Mouse (Mus musculus) midbrain, embryonic 12.5 days (tissue): ENCODE results near the gene Gm572. TPM values are rescaled to one million over a fixed set of nuclear protein-coding genes. Genes with fewer than 3 reads are reported as not detected.

Experiments used
- ATAC-seq: fragments of 200-750 bp; cut with Nextera tagmentation; 2 replicates; pipeline ENCODE4 v1.8.0; 2017; ENCODE audit warnings: low read depth, moderate TSS enrichment, moderate library complexity; ENCODE audit not compliant: low FRiP score
- H3K27ac ChIP-seq: fragments of 300-500 bp; sonication (generic); replicated peaks from 2 replicates; pipeline ENCODE4 v1.5.1; 2016; ENCODE audit warnings: mild to moderate bottlenecking
- H3K27me3 ChIP-seq: fragments of 300-500 bp; sonication (generic); 2 replicates; pipeline ENCODE4 v1.6.1; 2016; ENCODE audit warnings: mild to moderate bottlenecking
- H3K36me3 ChIP-seq: fragments of 300-500 bp; sonication (generic); 2 replicates; pipeline ENCODE4 v1.6.1; 2016
- H3K4me1 ChIP-seq: fragments of 300-500 bp; sonication (generic); 2 replicates; pipeline ENCODE4 v1.6.1; 2016
- H3K4me2 ChIP-seq: fragments of 300-500 bp; sonication (generic); replicated peaks from 2 replicates; pipeline ENCODE4 v1.6.1; 2016; ENCODE audit warnings: mild to moderate bottlenecking, moderate library complexity
- H3K4me3 ChIP-seq: fragments of 300-500 bp; sonication (generic); 2 replicates; pipeline ENCODE4 v1.5.1; 2016; ENCODE audit warnings: mild to moderate bottlenecking
- H3K9ac ChIP-seq: fragments of 300-500 bp; sonication (generic); replicated peaks from 2 replicates; pipeline ENCODE4 v1.6.1; 2016; ENCODE audit warnings: mild to moderate bottlenecking, moderate library complexity
- H3K9me3 ChIP-seq: fragments of 300-500 bp; sonication (generic); 2 replicates; pipeline ENCODE4 v1.6.1; 2016; ENCODE audit warnings: mild to moderate bottlenecking
- WGBS: fragments of 180-500 bp; shearing (Covaris S2); methylation state at CpG from one replicate; pipeline ENCODE4 v1.1.7; 2016; 5-methylcytosine and 5-hydroxymethylcytosine counted together
- polyA plus RNA-seq: library from polyadenylated mRNA; unstranded; fragments of >200 nt; fragmentation: Nextera tagmentation; extraction: Ambion mirVana; gene quantifications from 2 replicates; pipeline ENCODE4 v1.2.1, GENCODE M21; 2016

Gene Gm572
- polyA plus RNA-seq, 1 experiment from 2014 or later: not detected

DNA sequence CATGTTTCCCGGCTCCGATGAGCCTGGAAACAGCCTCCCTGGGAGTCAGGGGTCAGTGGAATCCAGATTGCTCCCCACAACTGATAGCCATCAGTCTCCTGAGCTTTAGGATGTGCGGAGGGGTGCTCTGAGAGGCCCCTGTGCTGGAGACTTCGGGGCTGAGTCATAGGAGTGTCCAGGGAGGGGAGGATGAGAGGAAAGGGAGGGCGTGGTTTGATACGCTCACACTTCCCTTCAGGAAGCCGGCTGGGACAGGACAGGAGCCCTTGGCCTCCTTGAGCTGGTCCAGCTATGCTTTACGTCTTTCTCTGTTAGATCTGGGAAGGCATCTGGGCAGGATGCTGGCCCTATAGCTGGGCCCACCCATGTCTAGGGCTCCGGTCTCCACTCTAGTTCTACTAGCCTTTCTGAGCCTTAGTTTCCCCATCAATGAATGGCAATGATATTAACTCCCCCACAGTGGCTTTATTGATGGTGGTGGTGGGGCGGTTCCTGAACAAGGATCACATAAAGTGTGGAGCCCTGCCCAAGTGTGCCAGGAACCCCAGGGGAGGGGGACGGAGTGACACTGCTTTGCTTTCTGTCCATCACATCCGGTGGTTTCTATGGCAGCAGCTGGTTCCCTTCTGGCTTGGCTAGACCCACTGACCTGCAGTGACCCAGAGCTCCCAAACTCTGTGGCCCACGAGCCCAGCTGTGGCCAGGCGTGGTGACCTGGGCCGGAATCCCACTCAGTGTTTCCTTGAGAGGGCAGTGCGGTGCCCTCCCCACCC lies 33.3 kb downstream of the Gm572 start:
- ATAC-seq: no peak
- no peak overlapping the region for H3K4me2 ChIP-seq
- 0 out of 2 replicates have a peak, but pooled peaks cover 8% of the 10 kb centered on the region for H3K27me3 ChIP-seq
- 51% methylated on average over 15 of the region's 16 CpGs for WGBS
- no peaks in the 10 kb centered on the region for H3K9me3 ChIP-seq
- no peak overlapping the region for H3K27ac ChIP-seq
- no peak overlapping the region for H3K4me3 ChIP-seq
- H3K4me1 ChIP-seq: peaks cover 11% of the 10 kb centered on the region
- no peak overlapping the region for H3K9ac ChIP-seq
- no peaks in the 10 kb centered on the region for H3K36me3 ChIP-seq

GRCm38 (mm10) chr4:148676961-148677637 lies 34.0 kb downstream of the Gm572 start:
- Histone ChIP-seq H3K27ac (no peak overlapping the region), H3K27me3 (0 out of 2 replicates have a peak, but pooled peaks cover 8% of the 10 kb centered on the region), H3K36me3 (no peaks in the 10 kb centered on the region), H3K9me3 (no peaks in the 10 kb centered on the region), H3K4me1 (peaks cover 11% of the 10 kb centered on the region), H3K4me3 (no peak overlapping the region), H3K9ac (no peak overlapping the region), H3K4me2 (no peak overlapping the region)
- ATAC-seq: no peak
- WGBS: 53% methylated on average over 19 of the region's 20 CpGs

- H3K27ac ChIP-seq: no peak overlapping the region
- ATAC-seq: no peak
- H3K4me1 ChIP-seq: peaks cover 11% of the 10 kb centered on the region
- H3K9ac ChIP-seq: no peak overlapping the region
- 90% methylated on average over 7 of the region's 7 CpGs for WGBS
- H3K36me3 ChIP-seq: no peaks in the 10 kb centered on the region
- no peaks in the 10 kb centered on the region for H3K9me3 ChIP-seq
- peaks cover 14% of the 10 kb centered on the region; the same call in 1 of the 2 replicates for H3K27me3 ChIP-seq
- H3K4me3 ChIP-seq: no peak overlapping the region
- H3K4me2 ChIP-seq: no peak overlapping the region
These were observed 35.0 kb downstream of the Gm572 start for GRCm38 (mm10) chr4:148678105-148678504.

DNA sequence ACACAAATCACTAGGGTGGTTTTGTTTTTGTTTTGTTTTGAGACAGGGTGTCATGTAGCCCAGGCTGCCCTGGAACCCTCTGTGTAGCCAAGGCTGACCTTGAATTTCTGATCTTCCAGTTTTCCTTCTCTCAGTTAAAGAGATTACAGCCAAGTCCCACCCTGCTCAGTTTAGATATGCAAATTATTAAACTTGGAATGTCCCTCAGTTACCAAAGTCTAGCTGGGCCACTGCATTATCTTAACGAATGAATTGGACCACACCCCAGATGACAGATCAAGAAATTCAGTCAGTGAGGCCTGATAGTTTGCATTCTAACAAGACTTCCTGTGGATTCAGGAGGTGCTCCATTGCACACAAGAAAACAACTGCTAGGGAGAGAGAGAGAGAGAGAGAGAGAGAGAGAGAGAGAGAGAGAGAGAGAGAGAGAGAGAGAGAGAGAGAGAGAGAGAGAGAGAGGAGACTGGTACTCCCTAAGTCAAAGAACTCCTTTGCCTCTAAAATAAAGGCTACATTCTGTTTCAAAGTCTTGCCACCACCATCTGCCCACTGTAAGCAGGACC lies 37.5 kb downstream of the Gm572 start:
- Histone ChIP-seq H3K36me3 (no peaks in the 10 kb centered on the region), H3K27ac (no peak overlapping the region), H3K9me3 (no peaks in the 10 kb centered on the region), H3K4me3 (no peak overlapping the region), H3K9ac (no peak overlapping the region), H3K4me1 (peaks cover 11% of the 10 kb centered on the region), H3K4me2 (no peak overlapping the region), H3K27me3 (peaks cover 30% of the 10 kb centered on the region)
- WGBS: 76% methylated on average over 1 of the region's 1 CpGs
- ATAC-seq: no peak

DNA sequence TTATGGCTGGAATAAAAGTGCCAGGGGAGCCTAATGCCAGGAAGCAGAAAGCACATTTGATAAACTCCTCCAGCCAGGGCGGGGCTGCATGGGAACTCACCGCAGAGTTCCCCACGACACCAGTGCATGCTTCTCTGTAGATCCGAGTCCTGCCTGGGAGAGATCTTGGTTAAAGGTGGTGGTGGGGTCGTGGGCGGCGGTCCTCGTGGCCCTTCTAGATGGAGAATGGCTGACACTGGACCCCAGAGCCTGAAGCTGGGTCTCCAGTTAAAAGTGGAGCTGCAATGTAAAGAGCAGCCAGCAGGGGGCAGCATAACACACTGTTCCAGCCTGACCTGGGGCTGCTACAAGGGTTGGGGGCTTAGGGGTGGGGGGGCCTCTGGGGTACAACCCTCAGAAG lies 38.3 kb downstream of the Gm572 start:
- Histone ChIP-seq H3K27ac (no peak overlapping the region), H3K9me3 (no peaks in the 10 kb centered on the region), H3K9ac (no peak overlapping the region), H3K36me3 (no peaks in the 10 kb centered on the region), H3K4me1 (peaks cover 14% of the 10 kb centered on the region), H3K4me3 (no peak overlapping the region), H3K27me3 (peaks cover 27% of the 10 kb centered on the region), H3K4me2 (no peak overlapping the region)
- no peak for ATAC-seq
- 18% methylated on average over 8 of the region's 8 CpGs for whole genome bisulfite sequencing

DNA sequence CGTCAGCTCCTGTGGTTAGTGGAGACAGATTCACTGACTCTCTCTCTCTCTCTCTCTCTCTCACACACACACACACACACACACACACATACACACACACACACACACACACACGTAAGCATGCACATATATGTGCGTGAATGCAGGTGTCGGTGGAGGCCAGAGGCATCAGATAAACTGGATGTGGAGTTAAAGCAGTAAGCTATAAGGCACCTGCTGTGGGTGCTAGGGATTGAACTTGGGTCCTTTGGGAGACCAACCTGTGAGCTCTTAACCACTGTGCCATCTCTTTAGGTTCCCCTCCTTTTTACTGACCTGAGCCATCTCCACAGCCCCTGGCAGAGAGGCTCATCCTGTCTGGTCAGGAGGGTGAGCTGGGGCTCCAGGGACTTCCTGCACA lies 39.8 kb downstream of the Gm572 start:
- ATAC-seq: no peak
- H3K4me2 ChIP-seq: no peak overlapping the region
- 94% methylated on average over 4 of the region's 4 CpGs for WGBS
- H3K4me1 ChIP-seq: peaks cover 10% of the 10 kb centered on the region; the same call in 1 of the 2 replicates
- H3K9me3 ChIP-seq: no peaks in the 10 kb centered on the region
- H3K9ac ChIP-seq: no peak overlapping the region
- no peak overlapping the region for H3K4me3 ChIP-seq
- no peak overlapping the region for H3K27ac ChIP-seq
- peaks cover 31% of the 10 kb centered on the region for H3K27me3 ChIP-seq
- H3K36me3 ChIP-seq: no peaks in the 10 kb centered on the region

DNA sequence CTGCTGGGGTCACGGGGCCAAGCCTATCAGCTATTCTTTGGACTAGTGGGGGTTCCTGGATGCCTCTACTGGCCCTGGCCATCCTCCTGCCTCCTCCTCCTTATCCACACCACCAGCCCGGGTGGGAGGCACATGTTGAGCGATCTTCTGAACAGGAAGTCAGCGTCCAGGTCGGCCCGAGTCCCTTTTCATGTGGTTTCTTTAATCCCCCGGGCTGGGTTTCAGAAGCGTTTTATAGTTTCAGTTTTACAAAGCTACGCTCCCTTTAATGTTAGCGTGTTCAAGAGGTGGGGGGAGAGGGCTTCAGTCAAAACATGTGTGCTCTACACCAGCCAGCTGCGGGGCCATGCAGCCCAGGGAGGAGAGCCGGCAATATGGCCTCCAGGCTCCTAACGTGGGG lies 40.4 kb downstream of the Gm572 start:
- ATAC-seq: no peak
- no peak overlapping the region for H3K4me2 ChIP-seq
- H3K9me3 ChIP-seq: no peaks in the 10 kb centered on the region
- H3K9ac ChIP-seq: no peak overlapping the region
- peaks cover 36% of the 10 kb centered on the region for H3K27me3 ChIP-seq
- WGBS: 73% methylated on average over 13 of the region's 13 CpGs
- H3K36me3 ChIP-seq: no peaks in the 10 kb centered on the region
- no peak overlapping the region for H3K4me3 ChIP-seq
- H3K4me1 ChIP-seq: peaks cover 10% of the 10 kb centered on the region; the same call in 1 of the 2 replicates
- H3K27ac ChIP-seq: no peak overlapping the region

DNA sequence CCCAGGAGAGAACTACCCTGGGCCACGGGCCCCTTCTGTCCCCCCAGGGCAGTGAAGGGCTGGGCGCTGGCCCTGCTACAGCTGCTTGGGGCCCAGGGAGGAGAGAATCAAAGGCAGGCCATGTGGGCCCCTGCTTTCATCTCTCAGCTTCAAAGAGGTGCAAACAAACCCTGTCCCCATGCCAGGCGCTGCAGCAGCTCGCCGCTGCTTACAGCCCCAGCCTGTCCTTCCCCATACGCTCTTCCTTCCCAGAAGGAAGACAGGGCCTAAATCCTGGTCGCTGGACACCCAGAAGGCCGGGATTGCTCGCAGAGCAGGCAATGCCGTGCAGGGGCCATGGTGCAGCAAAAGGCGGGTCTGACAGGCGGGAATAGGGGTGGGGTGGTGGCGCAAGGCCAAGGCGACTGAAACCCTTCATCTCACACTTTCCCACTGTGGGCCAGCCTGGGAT lies 43.4 kb downstream of the Gm572 start:
- ATAC-seq: no peak
- Histone ChIP-seq H3K36me3 (no peaks in the 10 kb centered on the region), H3K4me1 (peaks cover 10% of the 10 kb centered on the region; the same call in 1 of the 2 replicates), H3K9me3 (no peaks in the 10 kb centered on the region), H3K27me3 (peaks cover 36% of the 10 kb centered on the region), H3K4me3 (no peak overlapping the region), H3K4me2 (no peak overlapping the region), H3K27ac (no peak overlapping the region), H3K9ac (no peak overlapping the region)
- 37% methylated on average over 14 of the region's 14 CpGs for WGBS

DNA sequence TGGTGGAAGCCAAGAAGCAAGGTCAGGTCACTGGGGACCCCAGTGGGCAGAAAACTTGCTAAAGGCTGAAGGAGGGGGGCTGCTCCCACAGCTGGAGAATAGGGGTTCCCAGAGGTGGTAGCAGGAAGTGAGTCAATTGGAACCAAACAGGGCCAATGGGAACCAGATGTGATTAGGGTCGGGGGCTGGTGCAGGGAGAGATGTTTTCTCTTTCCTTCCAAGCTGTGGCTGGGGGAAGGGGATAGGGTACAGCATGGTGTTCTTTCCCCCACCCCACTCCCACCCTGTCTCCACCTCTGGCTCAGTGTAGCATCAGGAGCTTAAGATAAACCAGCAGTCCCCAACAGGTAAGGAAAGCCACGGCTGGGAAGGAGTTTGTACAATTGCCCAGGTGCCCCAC lies 45.0 kb downstream of the Gm572 start:
- H3K4me2 ChIP-seq: no peak overlapping the region
- H3K4me3 ChIP-seq: no peak overlapping the region
- H3K4me1 ChIP-seq: peaks cover 10% of the 10 kb centered on the region; the same call in 1 of the 2 replicates
- no peaks in the 10 kb centered on the region for H3K9me3 ChIP-seq
- no peaks in the 10 kb centered on the region for H3K36me3 ChIP-seq
- H3K9ac ChIP-seq: no peak overlapping the region
- no peak overlapping the region for H3K27ac ChIP-seq
- no peak for ATAC-seq
- 74% methylated on average over 2 of the region's 2 CpGs for WGBS
- H3K27me3 ChIP-seq: peaks cover 30% of the 10 kb centered on the region

- H3K4me2 ChIP-seq: no peak overlapping the region
- ATAC-seq: no peak
- WGBS: 79% methylated on average over 4 of the region's 4 CpGs
These were observed 48.1 kb downstream of the Gm572 start for GRCm38 (mm10) chr4:148691185-148691584.

GRCm38 (mm10) chr4:148693417-148693959 lies 50.4 kb downstream of the Gm572 start:
- WGBS: 93% methylated on average over 7 of the region's 7 CpGs
- Histone ChIP-seq H3K9ac (no peak overlapping the region), H3K27ac (no peak overlapping the region), H3K9me3 (no peaks in the 10 kb centered on the region), H3K4me1 (no peaks in the 10 kb centered on the region), H3K4me2 (no peak overlapping the region), H3K36me3 (no peaks in the 10 kb centered on the region), H3K27me3 (peaks cover under 1% of the 10 kb centered on the region), H3K4me3 (no peak overlapping the region)
- no peak for ATAC-seq

More at GRCm38 (mm10) chr4:148691185-148691584, 48.1 kb downstream of the Gm572 start:
- no peak overlapping the region for H3K27ac ChIP-seq
- peaks cover 8% of the 10 kb centered on the region; the same call in 1 of the 2 replicates for H3K4me1 ChIP-seq
- no peaks in the 10 kb centered on the region for H3K9me3 ChIP-seq
- H3K9ac ChIP-seq: no peak overlapping the region
- H3K27me3 ChIP-seq: peaks cover 9% of the 10 kb centered on the region
- H3K4me3 ChIP-seq: no peak overlapping the region
- no peaks in the 10 kb centered on the region for H3K36me3 ChIP-seq

- Histone ChIP-seq H3K27me3 (peaks cover 45% of the 10 kb centered on the region), H3K4me3 (no peak overlapping the region), H3K27ac (no peak overlapping the region), H3K9ac (no peak overlapping the region), H3K36me3 (no peaks in the 10 kb centered on the region), H3K9me3 (no peaks in the 10 kb centered on the region), H3K4me1 (peaks cover 19% of the 10 kb centered on the region), H3K4me2 (no peak overlapping the region)
- ATAC-seq: peak; percentile 62; the same call in 1 of the 2 replicates
- 46% methylated on average over 3 of the region's 3 CpGs for WGBS
These were observed 61.6 kb downstream of the Gm572 start for GRCm38 (mm10) chr4:148704756-148705155.
